Mouse (Mus musculus) lung, embryonic 16.5 days (tissue): ENCODE data around the gene Comtd1. TPM values are rescaled to one million over a fixed set of nuclear protein-coding genes. Genes with fewer than 3 reads are reported as not detected.

Experiments used
- ATAC-seq: fragments of 200-750 bp; cut with Nextera tagmentation; 2 replicates; pipeline ENCODE4 v1.8.0; 2017; ENCODE audit warnings: low read depth, mild to moderate bottlenecking, moderate library complexity
- H3K27ac ChIP-seq: fragments of 300-500 bp; sonication (generic); 2 replicates; pipeline ENCODE4 v1.5.1; 2014; ENCODE audit warnings: mild to moderate bottlenecking, control low read depth, low read length
- H3K27me3 ChIP-seq: fragments of 300-500 bp; sonication (generic); 2 replicates; pipeline ENCODE4 v1.6.1; 2014; ENCODE audit warnings: low read depth, low read length, mixed read lengths; ENCODE audit not compliant: control insufficient read depth, insufficient read depth
- H3K36me3 ChIP-seq: fragments of 300-500 bp; sonication (generic); 2 replicates; pipeline ENCODE4 v1.6.1; 2014; ENCODE audit warnings: low read length; ENCODE audit not compliant: control insufficient read depth, insufficient read depth
- H3K4me1 ChIP-seq: fragments of 300-500 bp; sonication (generic); replicated peaks from 2 replicates; pipeline ENCODE4 v1.6.1; 2014; ENCODE audit warnings: low read length, mixed read lengths; ENCODE audit not compliant: control insufficient read depth, insufficient read depth
- H3K4me2 ChIP-seq: fragments of 300-500 bp; sonication (generic); 2 replicates; pipeline ENCODE4 v1.6.1; 2014; ENCODE audit warnings: low read depth, low read length, control low read depth
- H3K4me3 ChIP-seq: fragments of 300-500 bp; sonication (generic); 2 replicates; pipeline ENCODE4 v1.5.1; 2014; ENCODE audit warnings: mild to moderate bottlenecking, low read length, control low read depth
- H3K9ac ChIP-seq: fragments of 300-500 bp; sonication (generic); 2 replicates; pipeline ENCODE4 v1.6.1; 2014; ENCODE audit warnings: low read length, control low read depth
- H3K9me3 ChIP-seq: fragments of 300-500 bp; sonication (generic); 2 replicates; pipeline ENCODE4 v1.6.1; 2016; ENCODE audit warnings: low read length; ENCODE audit not compliant: control insufficient read depth
- WGBS: fragments of 180-500 bp; shearing (Covaris S2); extraction: QIAGEN DNeasy Blood & Tissue Kit; methylation state at CpG from one replicate; pipeline ENCODE4 v1.1.7; 2014; 5-methylcytosine and 5-hydroxymethylcytosine counted together
- polyA plus RNA-seq: library from polyadenylated mRNA; unstranded; fragments of >200 nt; fragmentation: Nextera tagmentation; extraction: Ambion mirVana; gene quantifications from 2 replicates; pipeline ENCODE4 v1.2.1, GENCODE M21; 2015

The Comtd1 gene
- 13.2 and 17.5 TPM in 2 replicates for polyA plus RNA-seq

- Histone ChIP-seq H3K4me2 (peak within 1 kb of the TSS; percentile 99), H3K9me3 (no peaks in the 10 kb centered on the region), H3K27me3 (no peaks in the 10 kb centered on the region), H3K4me1 (peaks cover 22% of the 10 kb centered on the region), H3K4me3 (peak within 1 kb of the TSS; percentile 78), H3K36me3 (peaks cover 16% of the 10 kb centered on the region), H3K27ac (peak within 1 kb of the TSS; percentile 77), H3K9ac (peak within 1 kb of the TSS; percentile 75)
- ATAC-seq: peak; percentile 87
- WGBS: under 1% methylated on average over 50 of the region's 51 CpGs
These were observed at the start of gene Comtd1 for GRCm38 (mm10) chr14:21848166-21849154. Comtd1 (minus strand) TSS chr14:21848977.

GRCm38 (mm10) chr14:21892341-21892659 is 43.5 kb upstream of the Comtd1 start:
- ATAC-seq: no peak
- 58% methylated on average over 6 of the region's 6 CpGs for WGBS

GRCm38 (mm10) chr14:21891581-21892340 is 43.0 kb upstream of the Comtd1 start:
- peak overlapping the region; percentile 53 for H3K27ac ChIP-seq
- H3K4me3 ChIP-seq: no peak overlapping the region
- no peaks in the 10 kb centered on the region for H3K27me3 ChIP-seq
- WGBS: 9% methylated on average over 15 of the region's 15 CpGs
- no peaks in the 10 kb centered on the region for H3K9me3 ChIP-seq
- peaks cover 13% of the 10 kb centered on the region for H3K4me1 ChIP-seq
- 0 out of 2 replicates have a peak overlapping the region, but pooled peaks have one; percentile 21 for H3K9ac ChIP-seq
- peak overlapping the region; percentile 6; the same call in 1 of the 2 replicates for H3K4me2 ChIP-seq
- H3K36me3 ChIP-seq: no peaks in the 10 kb centered on the region
- ATAC-seq: peak; percentile 88

More at GRCm38 (mm10) chr14:21892341-21892659, 43.5 kb upstream of the Comtd1 start:
- no peaks in the 10 kb centered on the region for H3K9me3 ChIP-seq
- H3K9ac ChIP-seq: no peak overlapping the region
- no peak overlapping the region for H3K4me2 ChIP-seq
- H3K4me1 ChIP-seq: peaks cover 13% of the 10 kb centered on the region
- H3K27me3 ChIP-seq: no peaks in the 10 kb centered on the region
- no peak overlapping the region for H3K27ac ChIP-seq
- H3K4me3 ChIP-seq: no peak overlapping the region
- no peaks in the 10 kb centered on the region for H3K36me3 ChIP-seq

GRCm38 (mm10) chr14:21890430-21890829 is 41.7 kb upstream of the Comtd1 start:
- Histone ChIP-seq H3K4me2 (no peak overlapping the region), H3K9ac (no peak overlapping the region)
- WGBS: 68% methylated on average over 2 of the region's 2 CpGs

GRCm38 (mm10) chr14:21866816-21867215 is 18.0 kb upstream of the Comtd1 start:
- H3K9ac ChIP-seq: no peak overlapping the region
- 76% methylated on average over 7 of the region's 7 CpGs for WGBS
- H3K4me3 ChIP-seq: no peak overlapping the region
- H3K9me3 ChIP-seq: no peaks in the 10 kb centered on the region
- no peaks in the 10 kb centered on the region for H3K27me3 ChIP-seq
- H3K4me2 ChIP-seq: no peak overlapping the region
- ATAC-seq: no peak
- H3K36me3 ChIP-seq: no peaks in the 10 kb centered on the region
- H3K4me1 ChIP-seq: no peaks in the 10 kb centered on the region
- H3K27ac ChIP-seq: no peak overlapping the region

More at GRCm38 (mm10) chr14:21890430-21890829, 41.7 kb upstream of the Comtd1 start:
- Histone ChIP-seq H3K9me3 (no peaks in the 10 kb centered on the region), H3K27ac (no peak overlapping the region), H3K4me3 (no peak overlapping the region), H3K27me3 (no peaks in the 10 kb centered on the region), H3K4me1 (peaks cover 13% of the 10 kb centered on the region), H3K36me3 (no peaks in the 10 kb centered on the region)
- peak; percentile 32; the same call in 1 of the 2 replicates for ATAC-seq

- H3K4me2 ChIP-seq: no peak overlapping the region
- H3K9me3 ChIP-seq: no peaks in the 10 kb centered on the region
- no peaks in the 10 kb centered on the region for H3K4me1 ChIP-seq
- no peak overlapping the region for H3K9ac ChIP-seq
- H3K4me3 ChIP-seq: no peak overlapping the region
- no peaks in the 10 kb centered on the region for H3K27me3 ChIP-seq
- no peaks in the 10 kb centered on the region for H3K36me3 ChIP-seq
- ATAC-seq: no peak
- H3K27ac ChIP-seq: no peak overlapping the region
- WGBS: 38% methylated on average over 7 of the region's 7 CpGs
These were observed 17.5 kb upstream of the Comtd1 start for GRCm38 (mm10) chr14:21866291-21866690.

GRCm38 (mm10) chr14:21856886-21857285 is 8.1 kb upstream of the Comtd1 start:
- no peak overlapping the region for H3K27ac ChIP-seq
- H3K27me3 ChIP-seq: no peaks in the 10 kb centered on the region
- H3K4me1 ChIP-seq: peaks cover 17% of the 10 kb centered on the region
- 87% methylated on average over 14 of the region's 14 CpGs for WGBS
- no peaks in the 10 kb centered on the region for H3K36me3 ChIP-seq
- no peak for ATAC-seq
- H3K9me3 ChIP-seq: no peaks in the 10 kb centered on the region
- no peak overlapping the region for H3K4me2 ChIP-seq
- H3K9ac ChIP-seq: no peak overlapping the region
- H3K4me3 ChIP-seq: no peak overlapping the region

GRCm38 (mm10) chr14:21855961-21856360 is 7.2 kb upstream of the Comtd1 start:
- H3K27me3 ChIP-seq: no peaks in the 10 kb centered on the region
- peaks cover 17% of the 10 kb centered on the region for H3K4me1 ChIP-seq
- H3K4me3 ChIP-seq: no peak overlapping the region
- H3K4me2 ChIP-seq: no peak overlapping the region
- no peak overlapping the region for H3K27ac ChIP-seq
- ATAC-seq: no peak
- H3K36me3 ChIP-seq: no peaks in the 10 kb centered on the region
- no peaks in the 10 kb centered on the region for H3K9me3 ChIP-seq
- 33% methylated on average over 3 of the region's 3 CpGs for WGBS
- no peak overlapping the region for H3K9ac ChIP-seq

GRCm38 (mm10) chr14:21854271-21854670 is 5.5 kb upstream of the Comtd1 start:
- H3K27me3 ChIP-seq: no peaks in the 10 kb centered on the region
- no peaks in the 10 kb centered on the region for H3K36me3 ChIP-seq
- peak overlapping the region; percentile 48; the same call in 1 of the 2 replicates for H3K4me2 ChIP-seq
- H3K4me1 ChIP-seq: peaks cover 17% of the 10 kb centered on the region
- H3K9ac ChIP-seq: no peak overlapping the region
- no peaks in the 10 kb centered on the region for H3K9me3 ChIP-seq
- peak overlapping the region; percentile 34 for H3K27ac ChIP-seq
- H3K4me3 ChIP-seq: no peak overlapping the region
- 45% methylated on average over 9 of the region's 9 CpGs for WGBS
- ATAC-seq: no peak; the same call in 1 of the 2 replicates
